Mouse (Mus musculus) CD4-positive, CD25-positive, alpha-beta regulatory T cell, adult 2 months (primary cell): ENCODE data around the gene Simc1.

Experiments used
- DNase-seq: peaks from one replicate; pipeline ENCODE4 v3.0.0-alpha.2; 2012; ENCODE audit warnings: low read depth, low spot score

Gene Simc1

GRCm38 (mm10) chr13:54548036-54548435 lies 44.5 kb downstream of the Simc1 start:
- no peak for DNase-seq

- no peak for DNase-seq
These were observed 52.6 kb downstream of the Simc1 start for GRCm38 (mm10) chr13:54556176-54556575.

DNA sequence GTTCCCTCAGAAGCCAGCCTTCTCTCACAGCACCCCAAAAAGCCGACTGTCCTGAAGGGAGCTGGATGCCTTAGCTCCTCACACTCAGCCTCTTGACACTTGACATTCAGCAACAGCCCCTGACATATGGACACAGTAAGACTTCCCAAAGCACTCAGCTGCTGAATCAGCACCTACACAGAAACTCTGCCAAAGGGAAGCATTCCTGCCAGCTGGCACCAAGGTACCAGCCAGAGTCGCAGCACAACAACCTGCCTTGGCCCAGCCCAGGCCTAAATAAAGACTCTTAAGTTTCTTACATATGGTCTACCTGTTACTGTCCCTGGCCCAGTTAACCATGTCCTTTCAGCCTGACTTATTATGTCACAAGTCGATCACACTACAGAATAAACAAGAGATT lies 53.2 kb downstream of the Simc1 start:
- DNase-seq = no peak

- DNase-seq = no peak
These were observed 54.1 kb downstream of the Simc1 start for GRCm38 (mm10) chr13:54557652-54558051.

DNA sequence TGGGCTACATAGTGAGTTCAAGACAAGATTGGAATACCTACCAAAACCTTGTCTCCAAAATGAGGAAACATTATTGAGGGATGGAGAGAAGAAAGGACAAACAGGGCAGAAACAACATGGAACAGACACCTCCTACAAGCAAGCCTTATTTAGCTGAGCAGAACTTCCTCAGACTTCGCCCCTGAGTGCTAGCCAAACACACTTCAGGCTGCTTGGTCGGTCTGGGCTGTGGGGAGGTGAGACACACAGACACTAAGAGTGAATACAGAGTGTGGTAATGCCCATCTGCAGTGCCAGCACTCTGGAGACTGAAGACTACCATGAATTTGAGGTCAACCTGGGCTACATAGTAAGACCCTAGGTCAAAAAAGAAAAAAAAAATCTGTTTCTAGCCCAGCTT lies 56.1 kb downstream of the Simc1 start:
- no peak for DNase-seq

- DNase-seq = no peak
These were observed 57.0 kb downstream of the Simc1 start for GRCm38 (mm10) chr13:54560608-54561007.

DNA sequence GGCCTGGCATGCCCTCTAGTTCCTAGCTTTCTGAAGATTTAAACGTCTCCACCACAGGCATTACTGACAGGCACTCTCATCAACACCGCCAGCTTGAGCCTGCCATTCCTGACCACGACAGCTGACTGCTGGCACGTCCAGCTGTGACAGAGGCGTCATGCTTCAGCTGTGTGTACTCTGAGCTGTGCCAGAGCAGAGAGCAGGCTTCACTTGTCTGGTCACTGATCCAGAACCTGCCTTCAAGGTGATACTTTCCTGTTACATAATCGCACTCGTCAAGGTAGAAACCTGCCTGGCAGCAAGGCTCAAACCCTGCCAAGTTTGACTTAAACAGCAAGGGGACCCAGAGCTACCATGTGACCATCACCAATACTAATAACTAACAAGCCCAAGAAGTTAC lies 59.0 kb downstream of the Simc1 start:
- DNase-seq = no peak

GRCm38 (mm10) chr13:54564232-54565200 lies 60.9 kb downstream of the Simc1 start:
- DNase-seq = no peak

DNA sequence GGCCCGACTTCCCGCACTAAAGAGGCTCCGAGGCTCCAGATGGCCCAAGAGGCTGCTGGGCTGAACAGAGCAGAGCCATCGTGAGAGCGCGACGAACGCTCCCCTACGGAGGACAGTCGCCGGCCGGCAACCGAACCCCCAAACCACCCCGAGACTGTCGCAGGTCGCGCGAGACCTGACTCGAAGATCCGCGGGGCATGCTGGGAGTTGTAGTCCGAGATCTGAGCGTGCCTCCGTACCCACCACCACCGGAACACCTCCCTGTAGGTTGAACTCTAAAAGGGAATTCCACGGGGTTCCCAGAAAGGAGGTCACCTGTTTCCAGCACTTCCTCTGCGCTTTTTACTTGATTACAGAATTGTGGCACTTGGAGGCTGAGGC lies 61.6 kb downstream of the Simc1 start, which contains the start of gene 4833439L19Rik:
Gene 4833439L19Rik (minus strand): TSS at position 235 of the 381 bp plus-strand sequence.
- DNase-seq = peak; percentile 97

GRCm38 (mm10) chr13:54565594-54566345 lies 62.2 kb downstream of the Simc1 start:
- peak; percentile 63 for DNase-seq

DNA sequence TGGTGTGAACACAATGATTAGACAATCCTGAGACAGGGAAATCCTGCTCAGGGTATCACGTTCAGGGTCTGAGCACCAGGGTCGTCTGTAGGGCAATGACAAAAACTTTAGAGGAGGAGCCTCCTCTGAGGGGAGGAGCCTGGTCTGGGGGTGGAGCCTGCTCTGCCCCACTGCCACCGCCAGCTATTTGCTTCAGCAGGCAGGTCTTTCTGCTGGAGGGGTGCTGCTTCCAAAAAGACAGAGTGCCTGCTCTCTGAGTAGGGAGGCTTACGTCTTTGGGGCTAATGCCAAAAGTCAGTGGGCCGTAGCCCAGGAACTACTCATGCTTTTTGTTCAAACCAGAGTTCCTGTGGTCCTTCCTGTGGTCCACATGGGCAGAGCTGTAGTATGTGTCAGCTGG lies 64.8 kb downstream of the Simc1 start:
- peak; percentile 24 for DNase-seq

- peak; percentile 19 for DNase-seq
These were observed 65.7 kb downstream of the Simc1 start for GRCm38 (mm10) chr13:54569282-54569681.

- no peak for DNase-seq
These were observed 67.2 kb downstream of the Simc1 start for GRCm38 (mm10) chr13:54570736-54571135.

GRCm38 (mm10) chr13:54571637-54572036 lies 68.1 kb downstream of the Simc1 start:
- DNase-seq = no peak

GRCm38 (mm10) chr13:54572621-54573020 lies 69.0 kb downstream of the Simc1 start:
- peak; percentile 37 for DNase-seq

- peak; percentile 57 for DNase-seq
These were observed 71.4 kb downstream of the Simc1 start, which contains the start of gene Arl10 for GRCm38 (mm10) chr13:54574854-54575481. Arl10 (plus strand) TSS chr13:54575015.

DNA sequence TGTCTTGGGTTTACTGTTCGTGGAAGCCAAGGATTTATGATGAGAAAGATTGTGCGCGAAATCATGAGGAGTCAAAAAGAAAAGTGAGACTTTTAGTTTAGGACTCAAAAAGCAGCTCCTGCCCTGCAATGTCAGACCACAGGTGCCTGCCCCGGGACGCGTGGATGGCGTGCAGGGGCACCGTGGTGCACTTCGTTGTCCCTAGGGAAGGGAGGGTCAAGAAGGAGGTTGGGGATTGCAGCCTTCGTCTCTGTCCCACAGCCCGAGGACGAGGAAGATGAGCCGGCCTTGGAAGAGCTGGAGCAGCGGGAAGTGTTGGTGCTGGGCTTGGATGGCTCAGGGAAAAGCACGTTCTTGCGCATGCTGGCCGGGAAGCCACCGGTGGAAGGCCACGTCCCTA lies 71.9 kb downstream of the Simc1 start:
- no peak for DNase-seq

GRCm38 (mm10) chr13:54577652-54578507 lies 74.3 kb downstream of the Simc1 start:
- no peak for DNase-seq

DNA sequence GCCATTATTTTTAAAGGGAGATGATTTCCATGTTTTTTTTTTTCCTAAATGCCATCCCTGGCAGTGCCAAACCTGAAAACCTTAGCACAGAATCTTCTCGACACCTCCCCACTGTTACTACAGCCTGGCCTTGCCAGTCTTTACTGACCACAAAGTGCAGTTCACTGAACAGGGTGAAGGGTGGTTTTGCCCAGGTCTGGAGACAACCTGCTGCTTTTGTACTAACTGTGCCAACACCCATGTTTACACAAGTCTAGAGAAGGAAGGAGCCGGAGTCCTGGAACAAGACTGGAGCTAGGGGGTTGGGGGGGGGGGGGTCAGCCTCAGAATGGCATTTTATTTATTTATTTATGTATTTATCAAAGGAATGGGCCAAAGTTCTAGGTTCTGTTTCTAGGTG lies 77.8 kb downstream of the Simc1 start:
- no peak for DNase-seq

DNA sequence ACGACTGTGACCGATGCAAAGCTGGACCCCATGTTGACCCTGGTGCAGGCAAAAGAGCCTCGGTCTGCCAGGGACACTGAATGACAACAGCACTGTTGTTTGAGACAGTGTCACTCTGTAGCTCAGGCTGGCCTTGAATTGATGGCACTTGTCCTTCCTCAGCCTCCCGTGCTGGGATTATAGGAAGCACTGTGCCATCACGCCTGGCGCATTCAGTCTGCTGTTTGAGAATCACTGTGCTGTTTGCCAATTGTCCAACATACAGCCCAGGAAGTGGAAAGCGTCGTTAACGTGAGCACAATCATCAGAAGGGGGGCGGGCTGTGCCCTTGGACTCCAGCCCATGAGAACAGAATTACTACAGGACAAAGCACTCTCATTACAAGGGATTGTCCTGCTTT lies 78.5 kb downstream of the Simc1 start:
- no peak for DNase-seq

- DNase-seq = no peak
These were observed 79.3 kb downstream of the Simc1 start for GRCm38 (mm10) chr13:54582860-54583259.
